Mouse (Mus musculus) lung, embryonic 14.5 days (tissue): ENCODE results near the gene Kdelr3. TPM values are rescaled to one million over a fixed set of nuclear protein-coding genes. Genes with fewer than 3 reads are reported as not detected.
A peak's percentile ranks its signal among the peaks of the same experiment; 100 is the strongest.

Source experiments
- ATAC-seq: fragments of 200-750 bp; cut with Nextera tagmentation; 2 replicates; pipeline ENCODE4 v1.8.0; 2017; ENCODE audit warnings: mild to moderate bottlenecking, moderate TSS enrichment, moderate library complexity; ENCODE audit not compliant: insufficient read depth
- DNase-seq: peaks from one replicate; pipeline ENCODE4 v3.0.0-alpha.2; 2015
- H3K27ac ChIP-seq: fragments of 300-500 bp; sonication (generic); 2 replicates; pipeline ENCODE4 v1.5.1; 2014; ENCODE audit warnings: low read depth, mild to moderate bottlenecking, moderate library complexity
- H3K27me3 ChIP-seq: fragments of 300-500 bp; sonication (generic); 2 replicates; pipeline ENCODE4 v1.6.1; 2014; ENCODE audit warnings: low read length, control low read depth; ENCODE audit not compliant: insufficient read depth
- H3K36me3 ChIP-seq: fragments of 300-500 bp; sonication (generic); 2 replicates; pipeline ENCODE4 v1.6.1; 2014; ENCODE audit warnings: control low read depth; ENCODE audit not compliant: insufficient read depth
- H3K4me1 ChIP-seq: fragments of 300-500 bp; sonication (generic); 2 replicates; pipeline ENCODE4 v1.6.1; 2014; ENCODE audit warnings: antibody characterized with exemption, control low read depth; ENCODE audit not compliant: insufficient read depth
- H3K4me2 ChIP-seq: fragments of 300-500 bp; sonication (generic); 2 replicates; pipeline ENCODE4 v1.6.1; 2014; ENCODE audit warnings: mild to moderate bottlenecking
- H3K4me3 ChIP-seq: fragments of 300-500 bp; sonication (generic); 2 replicates; pipeline ENCODE4 v1.5.1; 2014; ENCODE audit warnings: low read depth, low read length
- H3K9ac ChIP-seq: fragments of 300-500 bp; sonication (generic); 2 replicates; pipeline ENCODE4 v1.6.1; 2014
- H3K9me3 ChIP-seq: fragments of 300-500 bp; sonication (generic); 2 replicates; pipeline ENCODE4 v1.6.1; 2016; ENCODE audit warnings: low read depth, low read length, control low read depth
- CTCF ChIP-seq: IDR thresholded peaks from 2 replicates; pipeline ENCODE4 v1.5.1; 2016; ENCODE audit warnings: antibody characterized with exemption, low read depth
- WGBS: fragments of 180-500 bp; shearing (Covaris S2); extraction: QIAGEN DNeasy Blood & Tissue Kit; methylation state at CpG from one replicate; pipeline ENCODE4 v1.1.7; 2014; 5-methylcytosine and 5-hydroxymethylcytosine counted together
- polyA plus RNA-seq: library from polyadenylated mRNA; unstranded; fragments of >200 nt; fragmentation: Nextera tagmentation; extraction: Ambion mirVana; gene quantifications from 2 replicates; pipeline ENCODE4 v1.2.1, GENCODE M21; 2014

Gene Kdelr3
- polyA plus RNA-seq, 1 experiment from 2014 or later = 60.3 TPM

- Histone ChIP-seq H3K27me3 (peaks cover 83% of the 10 kb centered on the region), H3K9me3 (no peaks in the 10 kb centered on the region), H3K4me3 (no peak overlapping the region), H3K4me1 (no peaks in the 10 kb centered on the region; the same call in 1 of the 2 replicates), H3K4me2 (no peak overlapping the region), H3K36me3 (no peaks in the 10 kb centered on the region), H3K27ac (no peak overlapping the region), H3K9ac (no peak overlapping the region)
- no peak for DNase-seq
- 77% methylated on average over 7 of the region's 7 CpGs for WGBS
- no peak for TF ChIP-seq CTCF
- no peak for ATAC-seq
These were observed 5.8 kb upstream of the Kdelr3 start for GRCm38 (mm10) chr15:79510425-79510824.

GRCm38 (mm10) chr15:79511553-79512320 is 4.5 kb upstream of the Kdelr3 start:
- DNase-seq (peak; percentile 93), ATAC-seq (peak; percentile 74)
- H3K9ac ChIP-seq = peak overlapping the region; percentile 16; the same call in 1 of the 2 replicates
- H3K27me3 ChIP-seq = peaks cover 77% of the 10 kb centered on the region
- WGBS = 2% methylated on average over 61 of the region's 61 CpGs
- peak overlapping the region; percentile 40 for H3K4me3 ChIP-seq
- no peaks in the 10 kb centered on the region for H3K36me3 ChIP-seq
- H3K9me3 ChIP-seq = no peaks in the 10 kb centered on the region
- peak overlapping the region; percentile 73 for H3K4me2 ChIP-seq
- TF ChIP-seq CTCF = no peak
- H3K27ac ChIP-seq = no peak overlapping the region
- no peaks in the 10 kb centered on the region for H3K4me1 ChIP-seq

GRCm38 (mm10) chr15:79513940-79514339 is 2.3 kb upstream of the Kdelr3 start:
- Histone ChIP-seq H3K4me1 (0 out of 2 replicates have a peak, but pooled peaks cover 10% of the 10 kb centered on the region), H3K36me3 (no peaks in the 10 kb centered on the region), H3K27me3 (peaks cover 60% of the 10 kb centered on the region), H3K4me2 (no peak overlapping the region), H3K27ac (no peak overlapping the region), H3K9ac (no peak overlapping the region), H3K4me3 (no peak overlapping the region), H3K9me3 (no peaks in the 10 kb centered on the region)
- 13% methylated on average over 9 of the region's 9 CpGs for WGBS
- no peak for TF ChIP-seq CTCF
- ATAC-seq (no peak), DNase-seq (peak; percentile 74)

- Histone ChIP-seq H3K36me3 (peaks cover 6% of the 10 kb centered on the region), H3K27me3 (peaks cover 33% of the 10 kb centered on the region), H3K9me3 (no peaks in the 10 kb centered on the region), H3K4me1 (0 out of 2 replicates have a peak, but pooled peaks cover 10% of the 10 kb centered on the region), H3K9ac (no peak overlapping the region), H3K4me2 (peak overlapping the region; percentile 64), H3K27ac (no peak overlapping the region), H3K4me3 (peak overlapping the region; percentile 66)
- ATAC-seq (no peak), DNase-seq (no peak)
- TF ChIP-seq CTCF = no peak
- WGBS = 73% methylated on average over 4 of the region's 4 CpGs
These were observed 1.5 kb downstream of the Kdelr3 start for GRCm38 (mm10) chr15:79517710-79518109.

- Histone ChIP-seq H3K27me3 (peaks cover 24% of the 10 kb centered on the region), H3K4me2 (peak overlapping the region; percentile 64), H3K9me3 (no peaks in the 10 kb centered on the region), H3K4me3 (no peak overlapping the region), H3K9ac (no peak overlapping the region), H3K4me1 (0 out of 2 replicates have a peak, but pooled peaks cover 10% of the 10 kb centered on the region), H3K36me3 (peaks cover 14% of the 10 kb centered on the region), H3K27ac (no peak overlapping the region)
- DNase-seq (no peak), ATAC-seq (no peak)
- no peak for TF ChIP-seq CTCF
- 84% methylated on average over 3 of the region's 3 CpGs for WGBS
These were observed 2.4 kb downstream of the Kdelr3 start for GRCm38 (mm10) chr15:79518571-79518970.

GRCm38 (mm10) chr15:79519400-79520220 is 3.4 kb downstream of the Kdelr3 start:
- TF ChIP-seq CTCF = no peak
- 0 out of 2 replicates have a peak, but pooled peaks cover 10% of the 10 kb centered on the region for H3K4me1 ChIP-seq
- DNase-seq (no peak), ATAC-seq (no peak)
- no peak overlapping the region for H3K4me3 ChIP-seq
- no peak overlapping the region for H3K4me2 ChIP-seq
- peaks cover 21% of the 10 kb centered on the region for H3K36me3 ChIP-seq
- H3K9ac ChIP-seq = no peak overlapping the region
- WGBS = 51% methylated on average over 16 of the region's 16 CpGs
- no peaks in the 10 kb centered on the region for H3K9me3 ChIP-seq
- no peak overlapping the region for H3K27ac ChIP-seq
- peaks cover 14% of the 10 kb centered on the region for H3K27me3 ChIP-seq

- no peak overlapping the region for H3K4me2 ChIP-seq
- TF ChIP-seq CTCF = no peak
- 80% methylated on average over 5 of the region's 5 CpGs for WGBS
- H3K4me1 ChIP-seq = no peaks in the 10 kb centered on the region
- H3K27ac ChIP-seq = no peak overlapping the region
- DNase-seq = no peak
- peaks cover 76% of the 10 kb centered on the region for H3K36me3 ChIP-seq
- ATAC-seq = no peak
- H3K9ac ChIP-seq = no peak overlapping the region
- H3K4me3 ChIP-seq = no peak overlapping the region
- no peaks in the 10 kb centered on the region for H3K9me3 ChIP-seq
- H3K27me3 ChIP-seq = no peaks in the 10 kb centered on the region
These were observed 9.4 kb downstream of the Kdelr3 start for GRCm38 (mm10) chr15:79525564-79525963.
